Mouse (Mus musculus): ENCODE measurements around the gene Psmd3. TPM values are rescaled to one million over a fixed set of nuclear protein-coding genes. Genes with fewer than 3 reads are reported as not detected.

The Psmd3 gene
- total RNA-seq, 2 experiments from 2014 or later, result 110 TPM

- intact Hi-C loops (cut with DNase I), result loop anchor here (1.0 to 2.0 kb wide), 4 partner anchors 12 to 45 kb away; no protein-coding TSS in a partner anchor
- DNase-seq, result peak; percentile 90 to 92
Measured at GRCm38 (mm10) chr11:98741622-98742396, 59.5 kb downstream of the Psmd3 start.

GRCm38 (mm10) chr11:98742397-98743291 lies 60.3 kb downstream of the Psmd3 start:
- DNase-seq, result peak; percentile 54 to 64
- intact Hi-C loops (cut with DNase I), result loop anchor here (2.0 kb wide), 2 partner anchors 28 to 44 kb away; no protein-coding TSS in a partner anchor

- intact Hi-C loops (cut with DNase I), result loop anchor here (2.0 kb wide), 2 partner anchors 27 to 43 kb away; no protein-coding TSS in a partner anchor
- DNase-seq, result peak; percentile 75 to 80
Measured at GRCm38 (mm10) chr11:98743655-98744345, 61.4 kb downstream of the Psmd3 start.

GRCm38 (mm10) chr11:98744456-98745019 lies 62.2 kb downstream of the Psmd3 start:
- intact Hi-C loops (cut with DNase I), result no loop called here

More at GRCm38 (mm10) chr11:98744456-98745019, 62.2 kb downstream of the Psmd3 start:
- peak in 1 of 2 experiments; percentile 57 for DNase-seq

Other genes starting within 250 kb of the Psmd3 start
- 10 to 100 TPM; 44.6 to 52.6 TPM for gene Mien1, start 243.6 kb upstream of the Psmd3 start, total RNA-seq (2021)
- gene Grb7, start 236.2 kb upstream of the Psmd3 start, total RNA-seq (2021), result under 1 TPM in 1 of 2 experiments, not detected in 1; 0.36 TPM
- gene Ikzf3, start 136.5 kb upstream of the Psmd3 start, total RNA-seq (2021), result 1 to 10 TPM in 1 of 2 experiments, under 1 TPM in 1; 0.81 to 5.4 TPM
- not detected for gene Zpbp2, start 131.5 kb upstream of the Psmd3 start, total RNA-seq (2021)
- gene Ormdl3, start 95.2 kb upstream of the Psmd3 start, total RNA-seq (2021), result 10 to 100 TPM; 35.0 to 37.1 TPM
- gene Lrrc3c, start 84.3 kb upstream of the Psmd3 start, total RNA-seq (2021), result not detected
- 10 to 100 TPM in 1 of 2 experiments, 1 to 10 TPM in 1; 8.8 to 12.9 TPM for gene Gm12355, start 56.9 kb upstream of the Psmd3 start, total RNA-seq (2021)
- 1 to 10 TPM; 4.4 to 4.5 TPM for gene Gsdma3, start 56.2 kb upstream of the Psmd3 start, total RNA-seq (2021)
- under 1 TPM; 0.22 to 0.50 TPM for gene Gsdma2, start 35.8 kb upstream of the Psmd3 start, total RNA-seq (2021)
- gene Gsdma, start 18.2 kb upstream of the Psmd3 start, total RNA-seq (2021), result not detected
- not detected for gene Csf3, start 18.7 kb downstream of the Psmd3 start, total RNA-seq (2021)
- 10 to 100 TPM; 49.5 to 49.8 TPM for gene Med24, start 46.9 kb downstream of the Psmd3 start, total RNA-seq (2021)
- 100 to 1,000 TPM; 123 to 130 TPM for gene Thra, start 58.1 kb downstream of the Psmd3 start, total RNA-seq (2021)
- 10 to 100 TPM; 20.7 to 31.5 TPM for gene Nr1d1, start 92.8 kb downstream of the Psmd3 start, total RNA-seq (2021)
- gene Msl1, start 113.0 kb downstream of the Psmd3 start, total RNA-seq (2021), result 10 to 100 TPM; 71.2 to 71.8 TPM
- 10 to 100 TPM; 23.6 to 25.0 TPM for gene Casc3, start 122.4 kb downstream of the Psmd3 start, total RNA-seq (2021)
- gene Rapgefl1, start 154.2 kb downstream of the Psmd3 start, total RNA-seq (2021), result 1 to 10 TPM in 1 of 2 experiments, under 1 TPM in 1; 0.61 to 1.0 TPM
- gene Wipf2, start 181.1 kb downstream of the Psmd3 start, total RNA-seq (2021), result 10 to 100 TPM in 1 of 2 experiments, 1 to 10 TPM in 1; 8.2 to 10.6 TPM
- gene Cdc6, start 225.2 kb downstream of the Psmd3 start, total RNA-seq (2021), result 1 to 10 TPM in 1 of 2 experiments, under 1 TPM in 1; 0.72 to 2.2 TPM
- gene Rara, start 245.3 kb downstream of the Psmd3 start, total RNA-seq (2021), result 10 to 100 TPM; 17.9 to 21.6 TPM